Mouse (Mus musculus): ENCODE measurements around the gene Bax. TPM values are rescaled to one million over a fixed set of nuclear protein-coding genes. Genes with fewer than 3 reads are reported as not detected.
A peak's percentile ranks its signal among the peaks of the same experiment; 100 is the strongest.
"Not testable (repeated sequence)": the region's sequence is repeated elsewhere in the genome, so short reads cannot be mapped to it uniquely, and the experiment has no call there.

The Bax gene
- polyA plus RNA-seq, 1 experiment from 2014 or later, result 182 TPM

DNA sequence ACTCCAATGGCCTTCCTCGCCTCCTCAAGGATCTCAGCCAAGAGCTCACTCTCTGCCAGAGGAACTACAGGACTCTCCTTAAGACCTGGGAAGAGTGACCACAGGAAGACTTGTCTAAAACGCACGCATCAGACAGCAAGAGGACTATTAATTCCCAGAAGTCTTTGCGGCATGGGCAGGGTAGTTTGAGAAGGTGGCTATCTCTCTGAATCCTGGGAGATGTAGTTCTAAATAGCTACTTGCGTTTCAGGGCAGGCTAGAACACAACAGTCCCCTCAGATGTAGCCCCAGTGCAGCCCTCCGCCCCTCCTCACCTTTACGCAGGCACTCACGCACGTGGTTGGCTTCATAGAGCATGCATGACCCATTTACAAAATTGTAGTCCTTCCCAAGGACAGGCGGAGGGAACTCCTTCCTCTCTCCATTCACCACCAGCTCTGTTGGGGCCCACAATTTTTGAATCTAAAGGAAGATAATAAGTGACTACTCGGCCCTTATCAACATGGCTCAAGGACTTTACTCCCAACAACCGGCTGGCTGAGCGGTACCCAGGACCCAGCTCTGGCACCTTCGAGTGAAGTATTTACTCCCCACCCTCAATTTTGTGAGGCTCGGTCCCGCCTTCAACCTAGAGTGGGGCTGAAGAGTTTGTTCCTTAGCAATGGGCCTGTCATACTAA, 8.7 kb upstream of the Bax start:
- ATAC-seq (ENCODE audit: low FRiP score, low TSS enrichment), result no peak
- Histone ChIP-seq H3K27ac (replicated peaks; ENCODE audit: low read depth, low read length) (no peak overlapping the region), H3K36me3 (ENCODE audit: control insufficient read depth, insufficient read depth, low read length) (no peaks in the 10 kb centered on the region), H3K27me3 (ENCODE audit: control insufficient read depth, insufficient read depth, low read length) (no peaks in the 10 kb centered on the region), H3K9me3 (ENCODE audit: control insufficient read depth, low read length) (no peaks in the 10 kb centered on the region), H3K9ac (replicated peaks; ENCODE audit: low read length) (no peak overlapping the region), H3K4me3 (replicated peaks; ENCODE audit: low read depth, low read length) (no peak overlapping the region), H3K4me1 (ENCODE audit: control insufficient read depth, insufficient read depth, low read length) (no peaks in the 10 kb centered on the region), H3K4me2 (ENCODE audit: low read length) (0 out of 2 replicates have a peak overlapping the region, but pooled peaks have one; percentile 4)
- WGBS, result 78% methylated on average over 16 of the region's 16 CpGs
- peak; percentile 36 for DNase-seq

DNA sequence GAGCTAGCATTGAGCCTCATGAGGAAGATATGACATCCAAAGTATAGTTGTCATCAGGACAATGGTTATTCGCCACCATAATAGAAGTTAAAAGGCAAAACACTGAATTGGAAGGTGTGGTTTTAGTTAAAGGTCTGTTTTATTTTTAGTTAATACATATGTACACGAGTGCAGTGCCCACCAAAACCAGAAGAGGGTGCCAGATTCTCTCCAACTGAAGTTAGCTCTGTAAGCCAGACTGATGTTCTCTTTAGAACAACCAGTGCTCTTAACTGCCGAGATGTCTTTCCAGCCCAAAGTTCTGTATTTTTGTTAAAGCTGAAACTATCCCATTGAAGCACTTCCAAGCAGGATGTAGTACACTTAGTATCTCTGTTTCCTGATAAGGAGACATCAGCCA, 4.2 kb upstream of the Bax start:
- Histone ChIP-seq H3K9ac (replicated peaks; ENCODE audit: low read length) (no peak overlapping the region), H3K27ac (replicated peaks; ENCODE audit: low read depth, low read length) (no peak overlapping the region), H3K36me3 (ENCODE audit: control insufficient read depth, insufficient read depth, low read length) (no peaks in the 10 kb centered on the region), H3K27me3 (ENCODE audit: control insufficient read depth, insufficient read depth, low read length) (no peaks in the 10 kb centered on the region), H3K4me3 (replicated peaks; ENCODE audit: low read depth, low read length) (no peak overlapping the region), H3K9me3 (ENCODE audit: control insufficient read depth, low read length) (no peaks in the 10 kb centered on the region), H3K4me2 (ENCODE audit: low read length) (no peak overlapping the region), H3K4me1 (ENCODE audit: control insufficient read depth, insufficient read depth, low read length) (peaks cover 4% of the 10 kb centered on the region)
- DNase-seq, result peak; percentile 91
- ATAC-seq (ENCODE audit: low FRiP score, low TSS enrichment), result no peak
- WGBS, result 8% methylated on average over 3 of the region's 3 CpGs

DNA sequence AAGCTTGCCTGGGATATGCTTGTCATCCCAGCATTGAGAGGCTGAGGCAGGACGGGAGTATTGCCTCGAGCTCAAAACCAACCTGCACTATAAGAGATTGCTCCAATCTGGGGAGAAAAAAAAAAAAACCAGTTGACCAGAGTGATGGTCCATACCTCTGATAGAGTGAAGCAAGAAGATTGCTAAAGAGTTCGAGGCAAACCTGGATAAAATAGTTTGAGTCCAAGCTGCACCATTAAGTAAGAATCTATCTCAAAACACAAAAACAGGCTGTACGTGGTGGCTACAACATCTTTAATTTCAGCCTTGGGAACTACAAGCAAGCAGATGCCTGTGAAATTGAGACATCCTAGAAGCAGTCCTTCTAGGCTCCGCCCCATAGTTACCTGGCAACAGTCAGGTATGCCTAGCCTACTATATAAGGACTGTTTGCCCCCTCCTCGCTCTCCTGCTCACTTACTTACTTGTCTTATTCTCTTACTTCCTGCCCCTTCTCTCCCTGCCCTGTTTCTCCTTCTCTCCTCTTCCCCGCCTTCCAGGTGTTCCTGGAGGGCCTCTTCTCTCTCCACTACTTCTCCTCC, 482 bp upstream of the Bax start:
- WGBS, result 31% methylated on average over 7 of the region's 7 CpGs
- DNase-seq (no peak), ATAC-seq (ENCODE audit: low FRiP score, low TSS enrichment) (peak; percentile 61)
- Histone ChIP-seq H3K27ac (replicated peaks; ENCODE audit: low read depth, low read length) (no peak overlapping the region), H3K27me3 (ENCODE audit: control insufficient read depth, insufficient read depth, low read length) (no peaks in the 10 kb centered on the region), H3K36me3 (ENCODE audit: control insufficient read depth, insufficient read depth, low read length) (peaks cover 27% of the 10 kb centered on the region), H3K4me1 (ENCODE audit: control insufficient read depth, insufficient read depth, low read length) (peaks cover 12% of the 10 kb centered on the region), H3K4me2 (ENCODE audit: low read length) (peak overlapping the region; percentile 95), H3K9ac (replicated peaks; ENCODE audit: low read length) (no peak overlapping the region; the same call in 1 of the 2 replicates), H3K9me3 (ENCODE audit: control insufficient read depth, low read length) (no peaks in the 10 kb centered on the region), H3K4me3 (replicated peaks; ENCODE audit: low read depth, low read length) (peak overlapping the region; percentile 84)

DNA sequence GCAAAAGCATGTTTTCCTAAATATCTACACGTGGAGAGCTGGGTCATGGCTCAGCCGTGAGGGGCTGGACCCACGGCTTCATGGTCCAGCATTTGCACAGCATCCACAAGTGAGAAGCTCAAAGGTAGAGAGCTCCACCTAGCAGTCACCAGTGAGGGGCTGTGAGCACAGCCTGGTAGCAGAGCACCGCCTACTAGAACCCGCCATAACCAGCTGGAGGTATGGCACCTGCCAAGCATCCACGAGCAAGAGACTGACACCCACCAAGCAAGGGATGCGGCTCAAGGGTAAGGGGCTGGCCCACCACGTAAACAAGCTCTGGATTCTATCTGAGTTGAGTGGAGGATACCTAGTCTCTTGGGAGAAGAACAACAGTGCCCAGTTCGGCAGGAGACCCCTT, 1.1 kb downstream of the Bax start:
- Histone ChIP-seq H3K4me1 (ENCODE audit: control insufficient read depth, insufficient read depth, low read length) (peaks cover 18% of the 10 kb centered on the region), H3K4me2 (ENCODE audit: low read length) (peak overlapping the region; percentile 95), H3K27me3 (ENCODE audit: control insufficient read depth, insufficient read depth, low read length) (no peaks in the 10 kb centered on the region), H3K27ac (replicated peaks; ENCODE audit: low read depth, low read length) (no peak overlapping the region), H3K9me3 (ENCODE audit: control insufficient read depth, low read length) (no peaks in the 10 kb centered on the region), H3K9ac (replicated peaks; ENCODE audit: low read length) (peak overlapping the region; percentile 84), H3K4me3 (replicated peaks; ENCODE audit: low read depth, low read length) (peak overlapping the region; percentile 84), H3K36me3 (ENCODE audit: control insufficient read depth, insufficient read depth, low read length) (peaks cover 34% of the 10 kb centered on the region)
- DNase-seq (no peak), ATAC-seq (ENCODE audit: low FRiP score, low TSS enrichment) (no peak)
- 80% methylated on average over 9 of the region's 9 CpGs for WGBS

DNA sequence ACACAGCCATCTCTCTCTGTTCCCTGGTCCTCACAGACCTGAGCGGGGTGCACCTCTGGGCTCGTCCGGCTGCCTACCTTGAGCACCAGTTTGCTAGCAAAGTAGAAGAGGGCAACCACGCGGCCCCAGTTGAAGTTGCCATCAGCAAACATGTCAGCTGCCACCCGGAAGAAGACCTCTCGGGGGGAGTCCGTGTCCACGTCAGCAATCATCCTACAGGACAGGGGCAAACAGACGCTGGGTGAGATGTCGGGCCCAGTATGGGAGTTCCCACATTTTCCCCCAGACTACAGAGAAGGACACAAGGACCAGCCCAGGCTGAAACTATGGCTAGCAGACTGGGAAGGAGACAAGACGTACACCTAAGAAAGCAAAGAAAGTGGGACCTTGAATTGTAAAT, 1.6 kb downstream of the Bax start:
- no peak overlapping the region for H3K27ac ChIP-seq (replicated peaks; ENCODE audit: low read depth, low read length)
- peaks cover 23% of the 10 kb centered on the region for H3K4me1 ChIP-seq (ENCODE audit: control insufficient read depth, insufficient read depth, low read length)
- no peaks in the 10 kb centered on the region for H3K27me3 ChIP-seq (ENCODE audit: control insufficient read depth, insufficient read depth, low read length)
- peaks cover 34% of the 10 kb centered on the region for H3K36me3 ChIP-seq (ENCODE audit: control insufficient read depth, insufficient read depth, low read length)
- no peaks in the 10 kb centered on the region for H3K9me3 ChIP-seq (ENCODE audit: control insufficient read depth, low read length)
- ATAC-seq (ENCODE audit: low FRiP score, low TSS enrichment) (no peak), DNase-seq (no peak)
- H3K9ac ChIP-seq (replicated peaks; ENCODE audit: low read length), result no peak overlapping the region
- 97% methylated on average over 12 of the region's 12 CpGs for WGBS
- H3K4me2 ChIP-seq (ENCODE audit: low read length), result peak overlapping the region; percentile 95; the same call in 1 of the 2 replicates
- H3K4me3 ChIP-seq (replicated peaks; ENCODE audit: low read depth, low read length), result 0 out of 2 replicates have a peak overlapping the region, but pooled peaks have one; percentile 84

DNA sequence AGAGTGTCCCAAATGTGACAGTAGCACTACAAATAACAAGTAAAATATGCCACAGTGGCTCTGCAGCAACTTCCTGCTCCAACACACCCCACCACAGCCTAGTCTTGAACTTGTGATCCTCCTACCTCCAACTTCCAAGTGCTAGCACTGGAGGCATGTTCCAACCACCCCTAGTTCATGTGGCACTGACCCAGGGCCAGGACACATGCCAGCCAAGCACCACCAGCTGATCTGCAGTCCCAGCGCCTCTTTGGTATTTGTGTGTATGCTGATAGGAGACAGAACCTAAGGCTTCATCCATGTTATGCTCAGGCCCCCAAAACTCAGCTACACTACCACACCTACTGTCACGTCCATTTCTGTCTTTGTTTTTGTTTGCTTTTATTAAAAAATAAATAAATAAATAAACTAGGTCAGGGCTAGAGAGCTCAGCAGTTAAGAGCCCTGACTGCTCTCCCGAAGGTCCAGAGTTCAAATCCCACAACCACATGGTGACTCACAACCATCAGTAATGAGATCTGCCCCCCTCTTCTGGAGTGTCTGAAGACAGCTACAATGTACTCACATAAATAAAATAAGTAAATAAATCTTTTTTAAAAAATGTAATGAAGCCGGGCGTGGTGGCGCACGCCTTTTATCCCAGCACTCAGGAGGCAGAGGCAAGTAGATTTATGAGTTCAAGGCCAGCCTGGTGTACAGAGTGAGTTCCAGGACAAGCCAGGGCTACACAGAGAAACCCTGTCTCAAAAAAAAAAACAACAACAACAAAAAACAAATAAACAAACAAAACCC, 2.5 kb downstream of the Bax start:
- 97% methylated on average over 7 of the region's 7 CpGs for WGBS
- DNase-seq (no peak), ATAC-seq (ENCODE audit: low FRiP score, low TSS enrichment) (no peak)
- Histone ChIP-seq H3K4me2 (ENCODE audit: low read length) (no peak overlapping the region), H3K27me3 (ENCODE audit: control insufficient read depth, insufficient read depth, low read length) (no peaks in the 10 kb centered on the region), H3K4me1 (ENCODE audit: control insufficient read depth, insufficient read depth, low read length) (peaks cover 24% of the 10 kb centered on the region), H3K36me3 (ENCODE audit: control insufficient read depth, insufficient read depth, low read length) (peaks cover 34% of the 10 kb centered on the region), H3K27ac (replicated peaks; ENCODE audit: low read depth, low read length) (no peak overlapping the region), H3K9ac (replicated peaks; ENCODE audit: low read length) (no peak overlapping the region), H3K4me3 (replicated peaks; ENCODE audit: low read depth, low read length) (no peak overlapping the region), H3K9me3 (ENCODE audit: control insufficient read depth, low read length) (no peaks in the 10 kb centered on the region)

DNA sequence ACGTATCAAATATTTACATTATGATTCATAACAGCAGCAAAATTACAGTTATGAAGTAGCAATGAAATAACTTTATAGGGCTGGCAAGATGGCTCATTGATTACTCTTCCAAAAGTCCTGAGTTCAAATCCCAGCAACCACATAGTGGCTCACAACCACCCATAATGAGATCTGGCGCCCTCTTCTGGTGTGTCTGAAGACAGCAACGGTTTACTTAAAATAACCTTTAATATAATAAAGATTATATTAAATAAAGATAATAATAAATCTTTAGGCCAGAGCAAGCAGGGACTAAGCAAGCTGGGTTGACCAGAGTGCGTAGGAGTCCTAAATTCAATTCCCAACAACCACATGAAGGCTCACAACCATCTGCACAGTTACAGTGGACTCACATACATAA, 3.8 kb downstream of the Bax start:
- DNase-seq; H3K4me2 ChIP-seq (ENCODE audit: low read length); H3K9me3 ChIP-seq (ENCODE audit: control insufficient read depth, low read length); H3K9ac ChIP-seq (replicated peaks; ENCODE audit: low read length); H3K27me3 ChIP-seq (ENCODE audit: control insufficient read depth, insufficient read depth, low read length); H3K4me3 ChIP-seq (replicated peaks; ENCODE audit: low read depth, low read length); ATAC-seq (ENCODE audit: low FRiP score, low TSS enrichment); H3K27ac ChIP-seq (replicated peaks; ENCODE audit: low read depth, low read length): not testable (repeated sequence)
- peaks cover 28% of the 10 kb centered on the region for H3K4me1 ChIP-seq (ENCODE audit: control insufficient read depth, insufficient read depth, low read length)
- H3K36me3 ChIP-seq (ENCODE audit: control insufficient read depth, insufficient read depth, low read length), result peaks cover 39% of the 10 kb centered on the region
- 80% methylated on average over 4 of the region's 4 CpGs for WGBS

DNA sequence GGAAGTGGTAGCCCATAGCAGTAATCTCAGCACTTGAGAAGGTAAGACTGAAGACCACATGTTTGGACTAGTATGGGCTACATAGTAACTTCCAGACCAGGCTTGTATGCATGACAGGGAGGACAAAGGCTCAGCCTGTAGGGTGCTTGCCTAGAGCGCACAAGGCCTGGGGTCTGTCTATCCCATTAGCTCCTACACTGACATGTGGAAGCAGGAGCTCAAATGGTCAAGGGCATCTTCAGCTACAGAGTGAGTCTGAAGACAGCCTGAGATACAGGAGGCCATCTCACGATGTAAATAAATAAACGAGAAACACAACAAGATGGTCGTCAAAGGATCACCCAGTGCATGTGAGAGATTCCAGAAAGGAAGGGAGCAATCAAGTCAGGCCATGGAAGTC, 4.4 kb downstream of the Bax start:
- Histone ChIP-seq H3K9me3 (ENCODE audit: control insufficient read depth, low read length) (no peaks in the 10 kb centered on the region), H3K36me3 (ENCODE audit: control insufficient read depth, insufficient read depth, low read length) (peaks cover 44% of the 10 kb centered on the region), H3K27me3 (ENCODE audit: control insufficient read depth, insufficient read depth, low read length) (no peaks in the 10 kb centered on the region), H3K4me3 (replicated peaks; ENCODE audit: low read depth, low read length) (no peak overlapping the region), H3K4me1 (ENCODE audit: control insufficient read depth, insufficient read depth, low read length) (peaks cover 33% of the 10 kb centered on the region), H3K9ac (replicated peaks; ENCODE audit: low read length) (no peak overlapping the region), H3K27ac (replicated peaks; ENCODE audit: low read depth, low read length) (no peak overlapping the region), H3K4me2 (ENCODE audit: low read length) (no peak overlapping the region)
- ATAC-seq (ENCODE audit: low FRiP score, low TSS enrichment) (no peak), DNase-seq (no peak)
- 94% methylated on average over 4 of the region's 4 CpGs for WGBS

Measured in midbrain, embryonic 14.5 days (tissue).